Mouse (Mus musculus) testis, adult 2 months (tissue): Measurements from ENCODE around the gene Nid1.
"Not testable (repeated sequence)": the region's sequence is repeated elsewhere in the genome, so short reads cannot be mapped to it uniquely, and the experiment has no call there.

Experiments used
- CTCF ChIP-seq: fragments of 200-500 bp; IDR thresholded peaks from 2 replicates; pipeline ENCODE4 v1.5.1; 2012; ENCODE audit warnings: low read depth, mild to moderate bottlenecking, inconsistent platforms, low read length, moderate library complexity; ENCODE audit not compliant: control insufficient read depth, insufficient read depth, insufficient replicate concordance
- POLR2A ChIP-seq: fragments of 200-500 bp; IDR thresholded peaks from 2 replicates; pipeline ENCODE4 v1.6.1; 2012; ENCODE audit warnings: low read depth, mild to moderate bottlenecking, inconsistent platforms, low read length, moderate library complexity; ENCODE audit not compliant: control insufficient read depth

- TF ChIP-seq CTCF, POLR2A: not testable (repeated sequence)
Measured at GRCm38 (mm10) chr13:13543073-13543472, 105.7 kb downstream of the Nid1 start.
